Mouse (Mus musculus): ENCODE data around the gene Gm5916.

Gene Gm5916

DNA sequence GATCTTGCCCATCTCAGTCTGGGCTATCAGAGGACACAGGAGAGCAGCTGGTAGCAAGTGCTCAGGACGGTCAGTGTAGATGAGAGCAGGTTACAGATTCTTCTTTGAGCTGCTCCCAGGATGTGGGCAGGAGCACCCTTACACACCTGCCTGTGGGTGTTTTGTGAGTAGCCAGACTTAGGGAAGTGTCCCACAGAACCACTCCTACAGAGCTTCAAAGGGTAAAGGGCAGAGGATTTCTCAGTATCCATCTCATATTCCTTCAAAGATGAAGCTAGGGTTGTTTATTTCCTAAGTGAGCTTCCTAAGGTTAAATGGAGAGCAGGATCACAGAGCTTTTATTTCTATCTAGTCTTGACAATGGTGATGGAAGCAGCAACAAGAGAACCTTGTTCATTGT is at the start of gene Gm5916:
Gene Gm5916, minus strand, starts transcription at position 101 of the 400 bp plus-strand sequence.
- no peak for DNase-seq
